ENCODE assay signal across 22 mouse cellular contexts in the genomic region with DNA sequence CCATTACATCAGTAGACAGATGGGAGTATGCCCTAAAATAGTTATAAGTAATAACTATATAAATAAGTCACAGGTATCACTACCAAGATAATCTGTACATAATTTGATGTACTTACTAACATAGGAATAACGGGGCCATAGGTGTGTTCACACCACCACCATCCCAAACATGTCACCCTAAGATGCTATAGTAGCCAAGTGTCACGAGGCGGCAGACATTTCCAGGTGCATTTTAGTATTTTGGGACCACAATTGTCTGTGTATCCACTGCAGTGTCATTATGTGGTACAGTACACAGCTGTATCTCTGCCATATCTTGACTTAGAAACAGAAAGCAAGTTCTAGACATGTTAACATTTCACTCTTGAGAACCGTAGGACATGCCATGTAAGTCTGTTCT. TPM values are rescaled to one million over a fixed set of nuclear protein-coding genes. Genes with fewer than 3 reads are reported as not detected.
A peak's percentile ranks its signal among the peaks of the same experiment; 100 is the strongest.
DNase-seq lines count a peak whose midpoint lies in the region; ATAC-seq lines count a peak whose summit lies in the region.
"Had no signal": no experiment of that assay in that cellular context is flagged by ENCODE, and none has a peak within 500 bp of the region (broad histone marks: within the 10 kb centered on the region; RNA-seq: fewer than 3 reads in every experiment).

No protein-coding gene starts in this region.

- WGBS in heart, embryonic 13.5 days: 86% methylated on average over 4 of the region's 4 CpGs
- 89% methylated on average over 4 of the region's 4 CpGs for WGBS in liver, embryonic 12.5 days (ENCODE audit: insufficient replicate concordance)
- WGBS in liver, embryonic 16.5 days (ENCODE audit: insufficient replicate concordance): 88% methylated on average over 4 of the region's 4 CpGs

- peaks cover 60% of the 10 kb centered on the region for H3K36me3 ChIP-seq in heart, embryonic 13.5 days
- peaks cover 84% of the 10 kb centered on the region for H3K36me3 ChIP-seq in liver, embryonic 12.5 days
- H3K36me3 ChIP-seq in liver, embryonic 16.5 days (ENCODE audit: control insufficient read depth, insufficient read depth): peaks cover 58% of the 10 kb centered on the region

- H3K9me3 ChIP-seq in heart, embryonic 13.5 days: no peaks in the 10 kb centered on the region
- no peaks in the 10 kb centered on the region for H3K9me3 ChIP-seq in liver, embryonic 12.5 days (replicated peaks)
- H3K9me3 ChIP-seq in liver, embryonic 16.5 days (replicated peaks; ENCODE audit: control insufficient read depth, low read length): no peaks in the 10 kb centered on the region
- H3K9me3 ChIP-seq: embryonic facial prominence, embryonic 12.5 days; forebrain, embryonic 12.5 days; G1E; hindbrain, embryonic 13.5 days had no signal

- no peaks in the 10 kb centered on the region for H3K27me3 ChIP-seq in heart, embryonic 13.5 days (replicated peaks)
- no peaks in the 10 kb centered on the region for H3K27me3 ChIP-seq in liver, embryonic 12.5 days (replicated peaks)
- no peaks in the 10 kb centered on the region for H3K27me3 ChIP-seq in liver, embryonic 16.5 days (ENCODE audit: control insufficient read depth, insufficient read depth, low read depth, low read length)
- H3K27me3 ChIP-seq: embryonic facial prominence, embryonic 12.5 days; forebrain, embryonic 12.5 days; hindbrain, embryonic 13.5 days had no signal

- no peak for ATAC-seq in heart, embryonic 13.5 days (ENCODE audit: extremely low read depth, insufficient number of reproducible peaks, low FRiP score, low TSS enrichment)
- ATAC-seq in liver, embryonic 12.5 days: no peak
- ATAC-seq in liver, embryonic 16.5 days (ENCODE audit: low read depth): no peak
- ATAC-seq: CD4-positive, CD25-positive, alpha-beta regulatory T cell, adult 4 months; forebrain, embryonic 16.5 days; hindbrain, postnatal 0 days had no signal

- peak; percentile 53 for DNase-seq in heart, adult 11 months
- no peak for DNase-seq in heart, adult 8-10 months (ENCODE audit: low spot score)
- no peak for DNase-seq in heart, postnatal 14 days
- DNase-seq in urinary bladder, adult 18-20 months (ENCODE audit: low spot score in 2 of 2): no peak
- DNase-seq in right cerebral cortex, adult 18-20 months: no peak
- DNase-seq: adrenal gland, adult 8-10 months; adrenal gland, postnatal 36 days; B cell, adult 2 months; cerebellum, adult 11 months; cerebellum, adult 8-10 months; cerebellum, postnatal 14 days; gastrocnemius, postnatal 14 days had no signal

- H3K9ac ChIP-seq in heart, embryonic 13.5 days: 0 out of 2 replicates have a peak overlapping the region, but pooled peaks have one; percentile 14
- H3K9ac ChIP-seq in liver, embryonic 12.5 days: no peak overlapping the region
- no peak overlapping the region for H3K9ac ChIP-seq in liver, embryonic 16.5 days (ENCODE audit: low read depth, low read length)
- H3K9ac ChIP-seq: embryonic facial prominence, embryonic 12.5 days; forebrain, embryonic 12.5 days; hindbrain, embryonic 13.5 days had no signal

- H3K4me3 ChIP-seq in heart, embryonic 13.5 days: no peak overlapping the region
- H3K4me3 ChIP-seq in liver, embryonic 12.5 days: no peak overlapping the region
- H3K4me3 ChIP-seq in liver, embryonic 16.5 days (ENCODE audit: low read depth, low read length): no peak overlapping the region
- H3K4me3 ChIP-seq: embryonic facial prominence, embryonic 12.5 days; forebrain, embryonic 12.5 days; hindbrain, embryonic 13.5 days had no signal

- H3K4me1 ChIP-seq in heart, embryonic 13.5 days: peaks cover 14% of the 10 kb centered on the region
- peaks cover 67% of the 10 kb centered on the region for H3K4me1 ChIP-seq in liver, embryonic 12.5 days
- H3K4me1 ChIP-seq in liver, embryonic 16.5 days (ENCODE audit: control insufficient read depth, low read depth, low read length): peaks cover 39% of the 10 kb centered on the region
- H3K4me1 ChIP-seq: embryonic facial prominence, embryonic 12.5 days; forebrain, embryonic 12.5 days; hindbrain, embryonic 13.5 days had no signal

- no peak overlapping the region for H3K4me2 ChIP-seq in heart, embryonic 13.5 days
- no peak overlapping the region for H3K4me2 ChIP-seq in liver, embryonic 12.5 days
- H3K4me2 ChIP-seq in liver, embryonic 16.5 days (ENCODE audit: low read depth, low read length): no peak overlapping the region
- H3K4me2 ChIP-seq: embryonic facial prominence, embryonic 12.5 days; forebrain, embryonic 12.5 days; hindbrain, embryonic 13.5 days had no signal

- H3K27ac ChIP-seq in heart, embryonic 13.5 days (replicated peaks): peak overlapping the region; percentile 48; the same call in 1 of the 2 replicates
- peak overlapping the region; percentile 84 for H3K27ac ChIP-seq in liver, embryonic 12.5 days
- peak overlapping the region; percentile 78 for H3K27ac ChIP-seq in liver, embryonic 16.5 days (ENCODE audit: low read length)
- H3K27ac ChIP-seq: embryonic facial prominence, embryonic 12.5 days; forebrain, embryonic 12.5 days; hindbrain, embryonic 13.5 days; hindbrain, postnatal 0 days had no signal

- intact Hi-C loops in heart, postnatal 14 days (cut with DNase I): loop anchor here (10.0 kb wide), 1 partner anchor 212 kb away; no protein-coding TSS in a partner anchor

RNA-seq across cellular contexts. Expression of a gene that starts 50.9 kb away (rescaled TPM):
- 10 to 100 TPM in 1 of 4 experiments, 1 to 10 TPM in 3; 7.4 to 11.1 (median 10.0) TPM for total RNA-seq in heart, adult 8-10 months (2022)
- 17.1 TPM in 2 replicates for polyA plus RNA-seq in heart, embryonic 13.5 days (2015; fragmentation: Nextera tagmentation; extraction: Ambion mirVana)
- 10 to 100 TPM; 11.0 to 11.4 TPM for total RNA-seq in heart, postnatal 14 days (2021)
- 40.1 and 42.5 TPM in 2 replicates for polyA plus RNA-seq in liver, embryonic 12.5 days (2016; fragmentation: Nextera tagmentation; extraction: Ambion mirVana)
- polyA plus RNA-seq in liver, embryonic 16.5 days (2015; fragmentation: Nextera tagmentation; extraction: Ambion mirVana): 46.8 and 51.5 TPM in 2 replicates
